Mouse (Mus musculus): ENCODE results near the gene Vmn1r104. TPM values are rescaled to one million over a fixed set of nuclear protein-coding genes. Genes with fewer than 3 reads are reported as not detected.
"Not testable (repeated sequence)": the region's sequence is repeated elsewhere in the genome, so short reads cannot be mapped to it uniquely, and the experiment has no call there.

The Vmn1r104 gene
- not detected in 2 replicates for polyA plus RNA-seq (2012; rRNA removed)

GRCm38 (mm10) chr7:20533537-20533936, at the start of gene Vmn1r104:
TSS of gene Vmn1r104 (plus strand) at chr7:20533837.
- DNase-seq; H3K27me3 ChIP-seq (ENCODE audit: control insufficient read depth, insufficient read depth, low read length); H3K4me3 ChIP-seq (replicated peaks; ENCODE audit: insufficient read depth, low read depth, low read length); H3K4me1 ChIP-seq (ENCODE audit: control insufficient read depth, insufficient read depth, low read length); H3K27ac ChIP-seq (ENCODE audit: insufficient read depth, low read length): not testable (repeated sequence)
- WGBS: no CpG with 5 or more reads among the region's 3 CpGs

- H3K4me1 ChIP-seq (ENCODE audit: control insufficient read depth, insufficient read depth, low read length); DNase-seq; H3K27ac ChIP-seq (ENCODE audit: insufficient read depth, low read length); H3K27me3 ChIP-seq (ENCODE audit: control insufficient read depth, insufficient read depth, low read length); H3K4me3 ChIP-seq (replicated peaks; ENCODE audit: insufficient read depth, low read depth, low read length): not testable (repeated sequence)
- 0% methylated on average over 1 of the region's 3 CpGs for WGBS
Observed at GRCm38 (mm10) chr7:20510434-20510833, 23.2 kb upstream of the Vmn1r104 start, which contains the start of gene Vmn1r103. TSS of gene Vmn1r103 (minus strand) at chr7:20510534.

- not testable (repeated sequence) for H3K4me1 ChIP-seq (ENCODE audit: control insufficient read depth, insufficient read depth, low read length); H3K4me3 ChIP-seq (replicated peaks; ENCODE audit: insufficient read depth, low read depth, low read length); H3K27me3 ChIP-seq (ENCODE audit: control insufficient read depth, insufficient read depth, low read length); DNase-seq; H3K27ac ChIP-seq (ENCODE audit: insufficient read depth, low read length)
- no CpG with 5 or more reads among the region's 1 CpGs for WGBS
Observed at GRCm38 (mm10) chr7:20545657-20546056, 12.0 kb downstream of the Vmn1r104 start, which contains the start of gene Gm5726. TSS of gene Gm5726 (minus strand) at chr7:20545757.

- H3K27me3 ChIP-seq (ENCODE audit: control insufficient read depth, insufficient read depth, low read length); DNase-seq; H3K27ac ChIP-seq (ENCODE audit: insufficient read depth, low read length); H3K4me3 ChIP-seq (replicated peaks; ENCODE audit: insufficient read depth, low read depth, low read length); H3K4me1 ChIP-seq (ENCODE audit: control insufficient read depth, insufficient read depth, low read length): not testable (repeated sequence)
- no CpG with 5 or more reads among the region's 3 CpGs for WGBS
Observed at GRCm38 (mm10) chr7:20576141-20576540, 42.5 kb downstream of the Vmn1r104 start, which contains the start of gene Gm4141. TSS of gene Gm4141 (minus strand) at chr7:20576241.

Other genes with a start within 250 kb of the Vmn1r104 start
- not detected in 2 replicates for gene Gm4133, start 199.8 kb upstream of the Vmn1r104 start, polyA plus RNA-seq (2012; rRNA removed)
- not detected in 2 replicates for gene Gm5728, start 158.4 kb upstream of the Vmn1r104 start, polyA plus RNA-seq (2012; rRNA removed)
- not detected in 2 replicates for gene Vmn1r100, start 115.9 kb upstream of the Vmn1r104 start, polyA plus RNA-seq (2012; rRNA removed)
- gene Vmn1r101, start 91.2 kb upstream of the Vmn1r104 start, polyA plus RNA-seq (2012; rRNA removed): not detected in 2 replicates
- not detected in 2 replicates for gene Gm10670, start 58.9 kb upstream of the Vmn1r104 start, polyA plus RNA-seq (2012; rRNA removed)
- gene Vmn1r103, start 23.3 kb upstream of the Vmn1r104 start, polyA plus RNA-seq (2012; rRNA removed): not detected in 2 replicates
- gene Gm5726, start 11.9 kb downstream of the Vmn1r104 start, polyA plus RNA-seq (2012; rRNA removed): not detected in 2 replicates
- gene Gm4141, start 42.4 kb downstream of the Vmn1r104 start, polyA plus RNA-seq (2012; rRNA removed): not detected in 2 replicates
- not detected in 2 replicates for gene Gm4513, start 65.2 kb downstream of the Vmn1r104 start, polyA plus RNA-seq (2012; rRNA removed)
- gene Vmn1r107, start 135.1 kb downstream of the Vmn1r104 start, polyA plus RNA-seq (2012; rRNA removed): not detected in 2 replicates
- not detected in 2 replicates for gene Vmn1r111, start 169.4 kb downstream of the Vmn1r104 start, polyA plus RNA-seq (2012; rRNA removed)
- not detected in 2 replicates for gene Gm10668, start 196.8 kb downstream of the Vmn1r104 start, polyA plus RNA-seq (2012; rRNA removed)
- gene Vmn1r112, start 237.3 kb downstream of the Vmn1r104 start, polyA plus RNA-seq (2012; rRNA removed): not detected in 2 replicates